Mouse (Mus musculus): ENCODE results near the gene Stard3.

Gene Stard3

DNA sequence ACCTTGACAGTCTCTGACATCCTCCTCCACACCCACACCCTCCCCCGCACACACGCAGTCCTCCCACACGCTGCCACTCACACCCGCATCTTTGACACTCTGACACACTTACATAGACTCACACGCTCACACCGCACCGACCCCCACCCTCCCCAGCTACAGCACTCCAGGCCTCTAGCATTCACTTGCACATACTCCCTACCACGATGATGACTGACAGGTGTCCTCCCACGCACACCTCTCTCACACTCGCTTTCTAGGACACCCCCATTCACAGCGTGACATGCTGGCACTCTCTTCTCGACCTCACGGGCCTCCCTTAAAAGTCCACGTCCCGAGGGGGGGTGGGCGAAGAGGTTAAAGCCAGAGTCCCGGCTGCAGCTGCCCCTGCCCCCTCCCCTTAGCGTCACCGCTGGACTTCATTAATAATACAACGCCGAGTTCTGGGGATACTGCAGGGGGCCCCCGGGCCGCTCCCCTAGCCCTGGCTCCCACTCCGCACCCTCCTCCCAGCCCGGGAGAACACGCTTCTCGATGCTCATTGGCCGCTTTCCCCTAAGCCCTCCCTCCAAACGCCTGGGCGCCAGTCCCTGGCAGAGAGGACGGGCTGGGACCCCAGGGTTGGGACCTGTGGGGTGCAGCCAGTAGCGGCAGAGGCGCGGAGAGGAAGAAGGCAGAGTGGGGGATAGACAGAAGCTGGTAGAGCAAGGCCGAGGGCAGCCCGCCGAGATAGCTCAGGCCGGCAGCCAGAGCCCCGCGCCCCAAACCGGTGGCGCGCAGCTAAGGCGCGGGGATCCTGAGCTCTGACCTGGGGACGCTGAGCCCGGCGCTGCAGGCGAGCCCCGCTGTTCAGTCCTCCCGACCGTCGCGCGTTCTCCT is 9.8 kb upstream of the Stard3 start, which contains the start of gene Ppp1r1b:
Gene Ppp1r1b, plus strand, starts transcription at position 322 of the 879 bp plus-strand sequence.
- no peak for DNase-seq (ENCODE audit: low read depth)

GRCm38 (mm10) chr11:98349308-98349707 is 8.9 kb upstream of the Stard3 start:
- DNase-seq (ENCODE audit: low read depth), result no peak

- DNase-seq (ENCODE audit: low read depth), result no peak
These were observed 5.7 kb upstream of the Stard3 start for GRCm38 (mm10) chr11:98352272-98352990.

- peak; percentile 65 for DNase-seq (ENCODE audit: low read depth)
These were observed 4.4 kb upstream of the Stard3 start for GRCm38 (mm10) chr11:98353651-98354211.

- no peak for DNase-seq (ENCODE audit: low read depth)
These were observed 3.7 kb upstream of the Stard3 start for GRCm38 (mm10) chr11:98354445-98354844.

GRCm38 (mm10) chr11:98355732-98356299 is 2.4 kb upstream of the Stard3 start:
- DNase-seq (ENCODE audit: low read depth), result no peak

DNA sequence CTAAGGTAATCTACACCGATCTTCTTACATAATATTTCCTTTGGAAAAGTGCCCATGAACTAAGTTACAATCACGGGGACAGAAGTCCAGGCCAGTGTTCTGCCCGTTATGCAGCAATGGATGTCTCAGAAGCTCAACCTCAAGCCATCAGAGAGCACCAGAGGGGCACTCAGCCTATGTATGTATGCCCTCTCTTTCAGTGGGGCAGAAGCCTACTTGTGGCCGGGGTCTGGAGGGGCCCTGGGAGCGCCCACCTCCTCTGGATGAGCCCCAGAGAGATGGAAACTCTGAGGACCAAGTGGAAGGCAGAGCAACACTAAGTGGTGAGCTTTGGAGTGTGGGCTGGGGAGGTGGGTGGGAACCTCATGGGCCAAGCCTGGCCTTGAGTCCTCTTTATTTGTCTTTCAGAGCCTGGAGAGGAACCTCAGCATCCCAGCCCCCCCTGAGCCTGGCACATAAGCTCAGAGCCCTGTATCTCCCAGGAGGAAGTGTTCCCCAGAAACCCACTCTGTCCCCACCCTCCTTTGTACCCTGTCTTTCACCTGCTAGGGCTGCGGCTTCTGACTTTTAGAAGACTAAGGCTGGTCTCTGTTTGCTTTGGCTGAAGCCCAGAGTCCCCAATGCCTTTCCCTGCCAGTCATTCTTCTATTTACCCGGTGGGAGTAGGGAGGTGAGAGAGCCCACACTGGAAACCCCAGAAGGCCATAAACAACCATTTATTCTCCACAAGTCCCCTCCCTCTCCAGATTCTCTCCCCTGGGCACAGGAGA is 1.4 kb upstream of the Stard3 start:
- no peak for DNase-seq (ENCODE audit: low read depth)

- DNase-seq (ENCODE audit: low read depth), result no peak
These were observed 590 bp upstream of the Stard3 start for GRCm38 (mm10) chr11:98357396-98358160.

GRCm38 (mm10) chr11:98360866-98361521 is 2.8 kb downstream of the Stard3 start:
- no peak for DNase-seq (ENCODE audit: low read depth)

DNA sequence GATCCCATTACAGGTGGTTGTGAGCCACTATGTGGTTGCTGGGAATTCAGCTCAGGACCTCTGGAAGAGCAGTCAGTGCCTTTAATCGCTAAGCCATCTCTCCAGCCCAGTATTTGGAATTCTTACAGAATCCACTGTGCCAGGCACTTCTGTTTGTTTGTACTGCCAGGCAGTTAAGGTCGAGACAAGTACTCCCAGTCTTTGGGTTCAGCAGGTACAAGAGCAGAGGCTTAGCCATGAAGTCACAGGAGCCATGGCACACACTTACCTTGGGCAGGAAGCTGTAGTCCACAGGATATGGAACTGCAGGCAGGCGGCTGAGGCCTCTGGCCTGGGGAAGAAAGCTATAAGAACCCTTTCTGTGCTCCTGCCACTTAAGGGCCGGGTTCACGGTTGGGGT is 5.6 kb downstream of the Stard3 start:
- no peak for DNase-seq (ENCODE audit: low read depth)

GRCm38 (mm10) chr11:98364410-98364809 is 6.2 kb downstream of the Stard3 start:
- no peak for DNase-seq (ENCODE audit: low read depth)

DNA sequence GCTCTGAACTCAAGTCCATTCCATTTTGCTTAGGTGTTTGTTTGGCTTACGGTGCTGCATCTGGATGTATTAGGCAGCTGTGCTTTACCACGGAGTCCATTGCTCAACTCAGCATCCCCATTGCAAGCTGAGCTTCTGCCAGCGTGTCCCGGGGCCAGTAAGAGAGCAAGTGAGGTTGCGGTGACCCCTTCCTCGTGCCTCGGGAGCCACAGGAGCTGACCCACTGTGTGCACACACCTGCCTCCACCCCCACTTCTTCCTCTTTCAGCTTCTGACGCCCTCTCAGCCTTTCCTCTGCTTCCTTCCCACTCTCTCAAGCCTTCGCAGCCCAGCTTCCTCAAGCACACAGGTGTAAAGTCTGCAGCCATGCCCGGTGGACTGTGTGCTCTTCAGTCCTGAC is 8.1 kb downstream of the Stard3 start:
- DNase-seq (ENCODE audit: low read depth), result no peak

DNA sequence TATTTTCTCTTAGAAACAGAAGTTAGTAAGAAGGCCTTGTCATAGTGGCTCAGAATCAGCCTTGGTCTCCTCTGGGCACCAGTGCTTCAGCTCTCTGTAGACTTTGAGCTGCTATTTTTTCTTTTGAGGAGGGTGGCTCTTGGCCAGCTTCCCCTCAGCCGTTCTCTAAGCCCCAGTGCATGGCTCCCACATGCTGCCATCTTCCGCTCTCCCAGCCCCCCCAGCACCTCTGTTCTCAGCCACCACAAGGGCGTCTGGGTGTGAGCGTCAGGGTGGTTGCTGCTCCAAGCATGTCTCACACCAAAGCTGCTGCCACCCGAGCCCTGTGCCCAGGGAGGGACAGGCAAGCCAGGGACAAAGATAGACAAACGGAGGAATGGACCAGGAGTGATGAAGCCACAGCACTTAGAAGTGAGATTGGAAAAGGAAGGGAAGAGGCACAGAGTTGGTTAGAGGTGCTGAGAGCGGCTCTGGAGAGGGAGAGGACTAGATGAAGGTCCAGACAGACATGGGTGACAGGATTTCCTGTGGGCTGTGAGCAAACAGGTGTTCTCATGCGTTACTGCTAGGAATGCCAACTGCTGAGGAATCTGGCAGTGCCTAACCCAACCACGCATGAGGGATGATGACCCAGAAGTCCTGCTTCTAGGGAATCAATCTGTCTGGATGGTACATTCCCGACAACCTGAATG is 9.1 kb downstream of the Stard3 start:
- DNase-seq (ENCODE audit: low read depth), result no peak

GRCm38 (mm10) chr11:98367863-98368186 is 9.7 kb downstream of the Stard3 start:
- DNase-seq (ENCODE audit: low read depth), result no peak

DNA sequence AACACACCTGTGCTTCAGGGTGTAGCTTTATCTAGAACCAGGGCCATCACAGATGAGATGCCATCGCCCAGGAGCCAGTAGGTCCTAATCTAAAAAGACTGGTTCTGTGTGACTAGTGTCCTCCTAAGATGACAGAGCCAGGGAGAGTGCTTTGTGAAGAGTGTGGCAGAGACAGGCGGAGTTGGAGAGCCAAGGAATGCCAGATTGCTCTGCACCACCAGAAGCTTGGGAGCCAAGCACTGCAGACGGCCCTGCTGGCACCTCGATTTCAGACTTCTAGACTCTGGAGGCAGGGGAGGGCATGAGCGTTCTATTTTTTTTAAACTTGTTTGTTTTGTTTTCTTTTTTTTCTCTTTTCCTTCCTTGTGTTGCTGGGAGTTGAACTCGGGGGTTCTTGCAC is 11.2 kb downstream of the Stard3 start:
- no peak for DNase-seq (ENCODE audit: low read depth)

DNA sequence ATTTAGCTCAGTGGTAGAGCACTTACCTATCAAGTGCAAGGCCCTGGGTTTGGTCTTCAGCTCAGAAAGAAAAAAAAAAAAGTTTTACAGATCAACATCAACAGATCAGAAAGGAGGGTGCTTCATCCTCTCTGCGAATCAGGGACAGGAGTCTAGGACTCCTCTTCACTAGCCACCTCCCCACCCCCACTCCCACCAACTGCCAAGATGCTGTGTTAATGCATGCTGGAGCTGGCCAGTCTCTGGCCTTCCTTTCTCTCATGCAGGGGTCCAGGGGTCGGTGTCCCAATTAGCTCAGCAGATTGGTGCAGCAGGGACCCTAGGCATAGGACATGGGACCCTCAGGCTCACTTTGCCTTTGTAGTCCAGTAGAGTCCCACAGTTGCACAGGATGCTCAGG is 12.4 kb downstream of the Stard3 start:
- DNase-seq (ENCODE audit: low read depth), result no peak

- no peak for DNase-seq (ENCODE audit: low read depth)
These were observed 13.5 kb downstream of the Stard3 start for GRCm38 (mm10) chr11:98371556-98372240.

DNA sequence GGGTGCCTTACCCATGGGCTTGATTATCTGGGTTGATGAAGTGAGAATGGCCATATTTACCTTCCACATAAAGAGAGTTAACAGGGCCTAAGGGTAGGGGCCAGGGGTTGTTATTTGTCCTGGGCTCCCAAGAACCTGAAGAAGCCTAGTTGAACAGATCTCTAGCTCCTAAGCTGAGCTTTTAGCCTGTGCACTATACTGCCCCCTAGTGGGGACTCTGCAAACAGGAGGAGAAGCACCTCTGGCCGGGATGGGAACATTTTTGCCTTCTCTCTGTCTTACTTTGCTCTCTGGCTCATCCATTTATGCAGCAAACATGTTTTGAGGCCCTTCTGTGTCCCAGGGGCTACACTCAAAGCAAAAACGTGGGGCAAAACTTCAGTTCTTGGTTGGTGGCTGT is 14.2 kb downstream of the Stard3 start:
- DNase-seq (ENCODE audit: low read depth), result no peak

GRCm38 (mm10) chr11:98373244-98373643 is 15.1 kb downstream of the Stard3 start:
- no peak for DNase-seq (ENCODE audit: low read depth)

Measured in fibroblast of lung, adult 2 months (primary cell).